Mouse (Mus musculus) kidney, adult 2 months (tissue): Measurements from ENCODE around the gene Map4k5. TPM values are rescaled to one million over a fixed set of nuclear protein-coding genes. Genes with fewer than 3 reads are reported as not detected.

Experiments
- DNase-seq: peaks from one replicate; pipeline ENCODE4 v3.0.0; 2021
- H3K27ac ChIP-seq: fragments of 200-500 bp; 2 replicates; pipeline ENCODE4 v1.5.1; 2012; ENCODE audit warnings: low read depth, low read length, control low read depth, inconsistent platforms; ENCODE audit not compliant: insufficient read depth
- H3K27me3 ChIP-seq: fragments of 200-500 bp; replicated peaks from 2 replicates; pipeline ENCODE4 v1.6.1; 2012; ENCODE audit warnings: mild to moderate bottlenecking, moderate library complexity, low read length, inconsistent platforms; ENCODE audit not compliant: control insufficient read depth, insufficient read depth
- H3K36me3 ChIP-seq: fragments of 200-500 bp; 2 replicates; pipeline ENCODE4 v1.6.1; 2012; ENCODE audit warnings: mild to moderate bottlenecking, moderate library complexity, low read length, inconsistent platforms; ENCODE audit not compliant: control insufficient read depth, insufficient read depth
- H3K4me1 ChIP-seq: fragments of 200-500 bp; 2 replicates; pipeline ENCODE4 v1.6.1; 2011; ENCODE audit warnings: low read length; ENCODE audit not compliant: control insufficient read depth, insufficient read depth
- H3K4me3 ChIP-seq: fragments of 200-500 bp; 2 replicates; pipeline ENCODE4 v1.5.1; 2011; ENCODE audit warnings: mild to moderate bottlenecking, low read depth, low read length, control low read depth; ENCODE audit not compliant: insufficient read depth
- CTCF ChIP-seq: fragments of 200-500 bp; conservative IDR thresholded peaks from 2 replicates; pipeline ENCODE4 v1.5.1; 2011; ENCODE audit warnings: low read depth, mild to moderate bottlenecking, control low read depth, low read length, moderate library complexity, mixed read lengths; ENCODE audit not compliant: insufficient read depth, insufficient read length
- POLR2A ChIP-seq: fragments of 200-500 bp; IDR thresholded peaks from one replicate; pipeline ENCODE4 v1.6.1; 2011; ENCODE audit warnings: low read depth, low read length, control low read depth
- WGBS: fragments of 180-500 bp; shearing (Covaris S2); methylation state at CpG from one replicate; pipeline ENCODE4 v1.1.7; 2018; 5-methylcytosine and 5-hydroxymethylcytosine counted together
- polyA plus RNA-seq: library from polyadenylated mRNA; depleted of rRNA; stranded (reverse); fragments of >200 nt; gene quantifications from 2 replicates; pipeline ENCODE4 v1.2.3, GENCODE M21; 2012; rRNA removed

Map4k5 gene
- 6.3 and 6.5 TPM in 2 replicates for polyA plus RNA-seq

DNA sequence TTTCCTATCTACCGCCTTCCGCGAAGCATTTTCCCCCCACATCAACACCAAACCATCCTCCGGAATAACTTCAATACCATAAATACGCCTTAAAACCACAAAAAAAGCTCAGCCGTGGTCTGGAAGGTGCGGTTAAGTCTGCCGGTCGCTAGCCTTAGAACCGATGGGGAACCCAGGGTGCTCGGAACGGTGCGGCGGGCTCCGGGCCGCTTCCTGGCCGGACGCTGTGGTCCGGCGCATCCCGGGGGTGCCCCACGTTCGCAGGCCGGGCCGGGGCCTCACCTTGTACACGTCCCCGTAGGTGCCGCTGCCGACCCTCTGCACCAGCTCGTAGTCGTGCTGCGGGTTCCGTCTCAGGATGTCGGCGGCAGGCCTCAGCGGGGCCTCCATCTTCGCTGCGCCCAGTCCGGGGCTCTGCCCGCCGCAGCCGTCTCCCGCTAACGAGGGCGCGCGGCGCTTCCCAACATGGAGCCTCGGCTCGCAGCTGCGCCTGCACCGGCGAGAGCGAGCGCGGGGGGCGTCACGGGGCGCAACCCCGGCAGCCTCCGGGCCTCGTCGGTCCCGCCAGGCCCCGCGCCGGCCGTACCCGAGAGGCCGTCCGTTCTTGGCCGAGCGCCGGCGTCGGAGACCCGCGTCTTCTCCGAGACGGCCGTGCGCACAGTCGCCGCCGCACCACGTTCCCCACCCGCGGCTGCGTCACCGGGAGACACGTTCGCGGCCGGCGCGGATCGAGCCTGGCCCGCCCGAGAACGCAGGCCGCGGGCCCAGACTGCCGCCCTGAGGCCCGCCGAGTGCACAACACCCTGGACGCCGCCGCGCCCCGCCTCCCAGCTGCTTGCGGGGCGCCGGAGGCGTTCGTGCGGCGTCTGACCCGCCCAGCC, at the start of gene Map4k5, which contains the start of gene Atl1:
TSS of gene Map4k5 (minus strand) at position 830 of the 881 bp plus-strand sequence.
TSS of gene Atl1 (plus strand) at position 244 of the 881 bp plus-strand sequence.
- TF ChIP-seq CTCF (peak; percentile 67), POLR2A (peak; percentile 4)
- no peaks in the 10 kb centered on the region for H3K27me3 ChIP-seq
- H3K27ac ChIP-seq = peak within 1 kb of the TSS; percentile 81

DNA sequence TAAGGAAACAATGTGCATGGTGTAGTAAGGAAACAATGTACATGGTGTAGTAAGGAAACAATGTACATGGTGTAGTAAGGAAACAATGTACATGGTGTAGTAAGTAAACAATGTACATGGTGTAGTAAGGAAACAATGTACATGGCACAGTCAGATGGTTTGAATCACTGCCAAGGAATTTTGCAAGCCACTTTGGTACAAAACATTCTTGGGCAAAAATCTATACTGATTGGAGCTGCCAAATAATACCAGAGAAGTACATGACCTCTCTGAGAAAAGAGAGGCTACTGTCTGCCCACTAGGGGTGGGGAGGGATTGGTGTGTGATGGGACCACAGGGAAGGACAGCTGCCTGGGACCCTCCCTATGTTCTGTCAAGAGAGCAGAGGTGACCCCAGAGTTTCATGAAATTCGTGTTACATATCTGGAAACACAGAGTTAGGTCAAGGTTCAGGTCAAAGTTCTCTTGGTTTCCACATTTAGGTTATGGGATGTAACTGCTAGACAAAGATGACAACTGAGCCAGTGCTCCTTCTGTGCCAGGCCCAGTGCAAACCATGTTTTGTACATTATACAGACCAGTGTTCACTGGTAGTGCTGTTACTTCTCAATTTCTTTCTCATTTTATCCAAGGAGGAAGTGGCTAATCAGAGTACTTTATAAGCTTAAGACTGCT, 48.8 kb upstream of the Map4k5 start:
- no peaks in the 10 kb centered on the region for H3K27me3 ChIP-seq
- no peaks in the 10 kb centered on the region for H3K36me3 ChIP-seq
- H3K27ac ChIP-seq = no peak overlapping the region
- no peak overlapping the region for H3K4me3 ChIP-seq
- WGBS = 47% methylated on average over 1 of the region's 1 CpGs
- H3K4me1 ChIP-seq = no peaks in the 10 kb centered on the region
- TF ChIP-seq CTCF (no peak), POLR2A (no peak)
- no peak for DNase-seq

More for the DNA sequence above, at the start of gene Map4k5, which contains the start of gene Atl1:
- DNase-seq = peak; percentile 93
- peaks cover 15% of the 10 kb centered on the region for H3K4me1 ChIP-seq
- H3K4me3 ChIP-seq = peak within 1 kb of the TSS; percentile 74
- H3K36me3 ChIP-seq = no peaks in the 10 kb centered on the region
- under 1% methylated on average over 117 of the region's 118 CpGs for WGBS

DNA sequence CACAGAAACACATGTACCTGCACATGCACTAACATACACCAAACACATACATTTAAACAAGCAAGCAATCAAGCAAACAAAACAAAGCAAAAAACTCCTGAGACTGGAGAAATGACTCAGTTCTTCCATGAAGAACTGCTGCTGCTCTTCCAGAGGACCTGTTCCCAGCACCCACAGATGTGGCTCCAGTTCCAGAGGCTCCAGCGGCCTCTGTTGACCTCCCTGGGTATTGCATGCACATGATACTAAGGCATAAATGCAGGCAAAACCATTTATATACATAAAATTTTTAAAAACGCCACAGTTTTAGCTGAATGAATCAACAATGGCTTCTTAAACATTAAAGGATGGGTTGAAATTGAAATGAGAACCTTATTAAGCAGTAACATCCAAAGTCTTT, 46.3 kb upstream of the Map4k5 start:
- H3K4me1 ChIP-seq = no peaks in the 10 kb centered on the region
- H3K27me3 ChIP-seq = no peaks in the 10 kb centered on the region
- H3K27ac ChIP-seq = no peak overlapping the region
- H3K36me3 ChIP-seq = no peaks in the 10 kb centered on the region
- whole genome bisulfite sequencing = 77% methylated on average over 2 of the region's 2 CpGs
- H3K4me3 ChIP-seq = no peak overlapping the region
- no peak for DNase-seq
- no peak for TF ChIP-seq CTCF
- no peak for TF ChIP-seq POLR2A

DNA sequence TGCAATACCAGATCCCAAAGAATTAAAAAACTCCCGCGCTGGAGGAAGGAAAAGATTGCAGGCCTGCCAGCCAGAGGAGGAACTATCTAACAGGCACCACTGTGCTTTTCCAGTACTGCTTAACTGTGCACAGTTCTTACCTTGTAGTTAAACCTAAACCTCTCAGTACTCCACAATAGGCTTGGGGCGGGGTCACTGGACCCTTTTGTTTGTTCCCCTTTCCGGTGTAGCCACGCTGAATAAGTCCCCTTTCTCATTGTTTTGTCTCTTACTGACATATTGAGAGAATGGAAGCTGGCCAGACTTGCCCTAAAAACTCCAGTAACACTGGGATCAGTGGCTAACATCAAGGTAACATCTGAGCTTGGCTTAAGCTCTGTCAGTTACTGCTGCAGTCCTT, 44.7 kb upstream of the Map4k5 start:
- TF ChIP-seq CTCF = no peak
- 88% methylated on average over 5 of the region's 5 CpGs for WGBS
- H3K27me3 ChIP-seq = no peaks in the 10 kb centered on the region

DNA sequence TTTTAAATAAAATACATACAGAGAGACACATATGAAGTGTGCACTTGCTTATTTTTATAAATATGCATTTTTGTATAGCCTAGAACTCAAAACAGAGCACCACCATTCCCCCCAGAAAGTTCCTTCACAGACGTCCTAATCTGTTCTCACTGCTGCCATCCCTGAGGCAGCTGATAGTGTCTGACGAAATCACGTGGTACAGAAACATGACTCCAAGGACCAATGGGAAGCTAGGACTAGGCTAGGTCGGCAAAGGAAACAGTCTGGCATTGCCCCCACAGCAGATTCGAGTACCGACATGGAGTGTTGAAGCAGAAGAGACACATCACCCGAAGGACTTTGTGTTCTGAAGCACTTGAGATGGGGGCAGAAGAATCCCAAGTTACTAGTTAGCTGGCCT, 33.7 kb upstream of the Map4k5 start:
- WGBS = 60% methylated on average over 7 of the region's 7 CpGs
- Histone ChIP-seq H3K4me3 (no peak overlapping the region), H3K36me3 (no peaks in the 10 kb centered on the region), H3K27ac (no peak overlapping the region), H3K4me1 (no peaks in the 10 kb centered on the region), H3K27me3 (no peaks in the 10 kb centered on the region)
- no peak for DNase-seq
- TF ChIP-seq POLR2A = no peak
- TF ChIP-seq CTCF = no peak

More for the DNA sequence above, 44.7 kb upstream of the Map4k5 start:
- H3K4me3 ChIP-seq = no peak overlapping the region
- no peak for DNase-seq
- H3K4me1 ChIP-seq = no peaks in the 10 kb centered on the region
- no peak overlapping the region for H3K27ac ChIP-seq
- no peaks in the 10 kb centered on the region for H3K36me3 ChIP-seq

DNA sequence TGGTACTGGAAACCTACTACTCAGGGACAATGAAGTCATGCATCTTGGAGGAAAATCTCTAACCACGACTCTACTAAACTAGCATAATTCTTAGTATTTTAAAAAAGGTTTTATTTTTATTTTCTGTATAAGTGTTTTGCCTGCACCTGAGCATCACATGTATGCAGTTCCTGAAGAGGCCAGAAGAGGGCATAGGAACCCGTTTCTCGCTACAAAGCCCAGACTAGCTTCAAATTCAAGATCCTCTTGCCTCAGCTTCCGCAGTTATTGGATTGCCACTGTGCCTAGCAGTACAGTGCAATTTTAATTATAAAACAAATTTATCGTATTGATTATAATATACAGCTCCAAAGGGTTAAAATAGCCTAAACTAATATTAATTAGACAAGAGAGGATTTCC, 31.0 kb upstream of the Map4k5 start:
- no peaks in the 10 kb centered on the region for H3K4me1 ChIP-seq
- TF ChIP-seq CTCF (peak; percentile 72), POLR2A (no peak)
- H3K27ac ChIP-seq = no peak overlapping the region
- H3K36me3 ChIP-seq = no peaks in the 10 kb centered on the region
- DNase-seq = peak; percentile 27
- no peak overlapping the region for H3K4me3 ChIP-seq
- H3K27me3 ChIP-seq = no peaks in the 10 kb centered on the region
- whole genome bisulfite sequencing = 20% methylated on average over 5 of the region's 5 CpGs

DNA sequence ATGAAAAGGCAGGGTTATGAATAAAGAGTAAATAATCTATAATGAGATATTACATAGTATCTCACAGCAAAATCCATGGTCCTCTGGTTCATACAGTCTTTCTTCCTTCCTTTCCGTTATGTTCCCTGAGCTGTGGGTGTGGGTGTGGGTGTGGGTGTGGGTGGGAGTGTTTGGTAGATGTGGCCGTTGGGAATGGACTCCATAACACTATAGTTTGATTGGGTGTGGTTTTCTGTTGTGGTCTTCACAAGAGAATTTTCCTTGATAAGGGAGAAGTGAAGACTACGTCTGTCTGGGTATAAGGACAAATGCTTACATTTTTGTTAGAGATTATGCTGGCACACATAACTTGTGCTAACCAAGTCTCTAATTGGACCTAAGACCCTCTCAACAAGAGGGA, 30.6 kb upstream of the Map4k5 start:
- H3K4me1 ChIP-seq = no peaks in the 10 kb centered on the region
- 76% methylated on average over 3 of the region's 3 CpGs for WGBS
- no peak for DNase-seq
- no peaks in the 10 kb centered on the region for H3K27me3 ChIP-seq
- H3K36me3 ChIP-seq = no peaks in the 10 kb centered on the region
- no peak overlapping the region for H3K4me3 ChIP-seq
- TF ChIP-seq CTCF (no peak), POLR2A (no peak)
- H3K27ac ChIP-seq = no peak overlapping the region
